Mouse (Mus musculus): Measurements from ENCODE around the gene Krt1. TPM values are rescaled to one million over a fixed set of nuclear protein-coding genes. Genes with fewer than 3 reads are reported as not detected.

The Krt1 gene
- polyA plus RNA-seq, 1 experiment from 2014 or later, result 1.5 TPM

Other genes starting within 250 kb of the Krt1 start
- gene Gm5414, start 222.6 kb downstream of the Krt1 start, polyA plus RNA-seq (2014; fragmentation: Nextera tagmentation; extraction: Ambion mirVana), result not detected in 2 replicates
- gene Gm5478, start 203.4 kb downstream of the Krt1 start, polyA plus RNA-seq (2014; fragmentation: Nextera tagmentation; extraction: Ambion mirVana), result not detected in 2 replicates
- not detected in 2 replicates for gene Krt6b, start 170.5 kb downstream of the Krt1 start, polyA plus RNA-seq (2014; fragmentation: Nextera tagmentation; extraction: Ambion mirVana)
- not detected in 2 replicates for gene Krt6a, start 156.5 kb downstream of the Krt1 start, polyA plus RNA-seq (2014; fragmentation: Nextera tagmentation; extraction: Ambion mirVana)
- 1.8 and 1.9 TPM in 2 replicates for gene Krt5, start 137.9 kb downstream of the Krt1 start, polyA plus RNA-seq (2014; fragmentation: Nextera tagmentation; extraction: Ambion mirVana)
- not detected in 2 replicates for gene Krt71, start 107.7 kb downstream of the Krt1 start, polyA plus RNA-seq (2014; fragmentation: Nextera tagmentation; extraction: Ambion mirVana)
- 0.10 TPM in 1 of 2 replicates, not detected in the other for gene Krt72, start 64.3 kb downstream of the Krt1 start, polyA plus RNA-seq (2014; fragmentation: Nextera tagmentation; extraction: Ambion mirVana)
- gene Krt73, start 48.4 kb downstream of the Krt1 start, polyA plus RNA-seq (2014; fragmentation: Nextera tagmentation; extraction: Ambion mirVana), result 0.08 and 0.24 TPM in 2 replicates
- gene Krt2, start 32.6 kb downstream of the Krt1 start, polyA plus RNA-seq (2014; fragmentation: Nextera tagmentation; extraction: Ambion mirVana), result not detected in 2 replicates
- not detected in 2 replicates for gene Krt77, start 18.9 kb upstream of the Krt1 start, polyA plus RNA-seq (2014; fragmentation: Nextera tagmentation; extraction: Ambion mirVana)
- gene Krt76, start 42.1 kb upstream of the Krt1 start, polyA plus RNA-seq (2014; fragmentation: Nextera tagmentation; extraction: Ambion mirVana), result not detected in 2 replicates
- not detected in 2 replicates for gene Krt4, start 73.9 kb upstream of the Krt1 start, polyA plus RNA-seq (2014; fragmentation: Nextera tagmentation; extraction: Ambion mirVana)
- gene Krt79, start 89.5 kb upstream of the Krt1 start, polyA plus RNA-seq (2014; fragmentation: Nextera tagmentation; extraction: Ambion mirVana), result 0.27 TPM in 1 of 2 replicates, not detected in the other
- 0.11 TPM in 1 of 2 replicates, not detected in the other for gene Krt78, start 103.5 kb upstream of the Krt1 start, polyA plus RNA-seq (2014; fragmentation: Nextera tagmentation; extraction: Ambion mirVana)
- gene Krt8, start 153.7 kb upstream of the Krt1 start, polyA plus RNA-seq (2014; fragmentation: Nextera tagmentation; extraction: Ambion mirVana), result 22.4 and 27.8 TPM in 2 replicates
- gene Krt18, start 177.4 kb upstream of the Krt1 start, polyA plus RNA-seq (2014; fragmentation: Nextera tagmentation; extraction: Ambion mirVana), result 20.5 and 22.7 TPM in 2 replicates
- gene Eif4b, start 223.0 kb upstream of the Krt1 start, polyA plus RNA-seq (2014; fragmentation: Nextera tagmentation; extraction: Ambion mirVana), result 85.0 and 103 TPM in 2 replicates
- 8.0 and 11.8 TPM in 2 replicates for gene Tns2, start 249.6 kb upstream of the Krt1 start, polyA plus RNA-seq (2014; fragmentation: Nextera tagmentation; extraction: Ambion mirVana)

Data from hindbrain, embryonic 11.5 days (tissue).